Mouse (Mus musculus): ENCODE measurements around the gene Arhgap1.

DNA sequence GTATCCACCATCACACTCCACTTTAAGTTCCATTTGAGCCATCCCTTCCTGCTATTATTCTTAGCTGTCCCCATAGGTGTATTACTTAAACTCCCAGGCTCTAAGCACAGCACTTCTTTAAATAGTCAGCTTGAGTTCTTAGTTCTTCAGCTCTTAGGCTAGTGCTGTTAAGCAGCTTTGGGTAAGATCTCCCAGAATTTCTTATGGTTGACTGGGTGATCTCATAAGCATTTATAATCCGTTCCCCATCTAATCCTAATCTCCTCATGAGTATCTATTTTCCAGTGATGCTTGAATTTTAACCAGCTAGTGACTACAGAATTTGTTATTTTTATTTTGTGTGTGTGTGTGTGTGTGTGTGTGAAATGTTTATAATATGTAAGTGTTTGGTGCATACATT lies 65.3 kb downstream of the Arhgap1 start:
- no peak for TF ChIP-seq CTCF (IDR thresholded peaks at IDR 0.05; ENCODE audit: low read depth)
- no peak for TF ChIP-seq EP300 (IDR thresholded peaks at IDR 0.05; ENCODE audit: low read depth)

All from heart, postnatal 0 days (tissue).